Mouse (Mus musculus) embryonic facial prominence, embryonic 11.5 days (tissue): ENCODE measurements at regions not wholly inside any gene's neighbourhood (a gene's known extent, or its start where the extent isn't known, plus 50 kb on each side); places are given as distances from the start of the nearest gene placed in this dataset.

ENCODE experiments used
- ATAC-seq: fragments of 200-750 bp; cut with Nextera tagmentation; replicated peaks from 2 replicates; pipeline ENCODE4 v1.8.0; 2017; ENCODE audit warnings: low read depth; ENCODE audit not compliant: insufficient number of reproducible peaks, low FRiP score, low TSS enrichment
- DNase-seq: peaks from one replicate; pipeline ENCODE4 v3.0.0-alpha.2; 2015; ENCODE audit warnings: low spot score
- H3K27ac ChIP-seq: fragments of 300-500 bp; sonication (generic); replicated peaks from 2 replicates; pipeline ENCODE4 v1.5.1; 2014; ENCODE audit warnings: mild to moderate bottlenecking, low read depth, low read length, control low read depth
- H3K27me3 ChIP-seq: fragments of 300-500 bp; sonication (generic); 2 replicates; pipeline ENCODE4 v1.6.1; 2014; ENCODE audit warnings: mild to moderate bottlenecking, low read length, moderate library complexity, mixed read lengths; ENCODE audit not compliant: control insufficient read depth, insufficient read depth
- H3K36me3 ChIP-seq: fragments of 300-500 bp; sonication (generic); replicated peaks from 2 replicates; pipeline ENCODE4 v1.6.1; 2014; ENCODE audit warnings: low read depth, mild to moderate bottlenecking, low read length, moderate library complexity, mixed read lengths; ENCODE audit not compliant: control insufficient read depth, insufficient read depth
- H3K4me1 ChIP-seq: fragments of 300-500 bp; sonication (generic); 2 replicates; pipeline ENCODE4 v1.6.1; 2014; ENCODE audit warnings: low read length, mixed read lengths; ENCODE audit not compliant: control insufficient read depth, insufficient read depth
- H3K4me2 ChIP-seq: fragments of 300-500 bp; sonication (generic); 2 replicates; pipeline ENCODE4 v1.6.1; 2014; ENCODE audit warnings: low read depth, mild to moderate bottlenecking, control low read depth, low read length, moderate library complexity
- H3K4me3 ChIP-seq: fragments of 300-500 bp; sonication (generic); 2 replicates; pipeline ENCODE4 v1.5.1; 2014; ENCODE audit warnings: low read depth, low read length, control low read depth
- H3K9ac ChIP-seq: fragments of 300-500 bp; sonication (generic); replicated peaks from 2 replicates; pipeline ENCODE4 v1.6.1; 2014; ENCODE audit warnings: mild to moderate bottlenecking, control low read depth, low read length
- H3K9me3 ChIP-seq: fragments of 300-500 bp; sonication (generic); replicated peaks from 2 replicates; pipeline ENCODE4 v1.6.1; 2016; ENCODE audit warnings: mild to moderate bottlenecking, low read length, inconsistent platforms, mixed read lengths; ENCODE audit not compliant: control insufficient read depth
- WGBS: fragments of 180-500 bp; shearing (Covaris S2); extraction: QIAGEN DNeasy Blood & Tissue Kit; methylation state at CpG from one replicate; pipeline ENCODE4 v1.1.7; 2014; 5-methylcytosine and 5-hydroxymethylcytosine counted together

DNA sequence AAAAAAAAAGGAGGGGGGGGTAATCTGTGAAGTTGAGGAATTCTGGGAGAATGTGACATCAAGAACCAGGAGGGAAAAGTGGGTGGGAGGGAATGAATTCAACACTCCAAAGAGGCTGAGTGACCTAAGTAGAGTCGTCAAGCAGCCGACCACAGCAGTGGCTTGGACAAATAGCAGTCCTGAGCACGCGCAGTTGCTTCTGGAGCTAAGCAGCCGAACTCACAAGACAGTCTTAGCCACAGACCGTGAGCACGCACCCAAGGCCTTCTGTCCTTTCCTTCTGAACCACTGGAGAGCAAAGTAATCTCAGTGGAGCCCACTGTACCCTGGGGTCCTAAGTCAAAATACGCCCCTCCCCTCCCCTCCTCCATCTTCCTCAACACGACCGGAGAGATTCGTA lies 141.1 kb downstream of the Drd1 start:
- no peak overlapping the region for H3K4me2 ChIP-seq
- no peak overlapping the region for H3K27ac ChIP-seq
- no peaks in the 10 kb centered on the region for H3K9me3 ChIP-seq
- no peaks in the 10 kb centered on the region for H3K4me1 ChIP-seq
- H3K4me3 ChIP-seq: no peak overlapping the region
- H3K36me3 ChIP-seq: no peaks in the 10 kb centered on the region
- H3K27me3 ChIP-seq: no peaks in the 10 kb centered on the region
- no peak for DNase-seq
- H3K9ac ChIP-seq: no peak overlapping the region
- 86% methylated on average over 11 of the region's 11 CpGs for WGBS
- no peak for ATAC-seq

DNA sequence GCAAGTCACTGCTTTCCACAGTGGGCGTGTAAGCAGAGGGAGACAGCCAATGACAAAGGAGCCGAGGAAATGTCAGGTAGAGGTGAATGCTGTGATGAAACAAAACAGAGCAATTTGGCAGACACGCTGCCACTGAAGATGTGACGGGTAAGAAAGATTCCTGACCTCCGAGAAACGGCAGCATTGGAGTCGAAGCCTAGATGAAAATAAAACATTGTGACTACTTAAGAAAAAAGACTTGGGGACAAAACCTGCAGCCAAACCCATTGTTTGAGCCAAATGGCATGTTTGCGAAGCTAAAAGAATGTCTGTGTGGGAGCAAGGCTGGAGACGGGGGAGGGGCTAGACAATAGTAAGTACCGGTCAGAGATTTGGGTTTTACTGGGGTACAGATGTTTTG lies 142.0 kb downstream of the Drd1 start:
- H3K4me1 ChIP-seq: no peaks in the 10 kb centered on the region
- no peak overlapping the region for H3K27ac ChIP-seq
- ATAC-seq (no peak), DNase-seq (no peak)
- 76% methylated on average over 10 of the region's 10 CpGs for WGBS
- H3K9ac ChIP-seq: no peak overlapping the region
- H3K9me3 ChIP-seq: no peaks in the 10 kb centered on the region
- H3K27me3 ChIP-seq: no peaks in the 10 kb centered on the region
- H3K4me3 ChIP-seq: no peak overlapping the region
- H3K36me3 ChIP-seq: no peaks in the 10 kb centered on the region
- no peak overlapping the region for H3K4me2 ChIP-seq

DNA sequence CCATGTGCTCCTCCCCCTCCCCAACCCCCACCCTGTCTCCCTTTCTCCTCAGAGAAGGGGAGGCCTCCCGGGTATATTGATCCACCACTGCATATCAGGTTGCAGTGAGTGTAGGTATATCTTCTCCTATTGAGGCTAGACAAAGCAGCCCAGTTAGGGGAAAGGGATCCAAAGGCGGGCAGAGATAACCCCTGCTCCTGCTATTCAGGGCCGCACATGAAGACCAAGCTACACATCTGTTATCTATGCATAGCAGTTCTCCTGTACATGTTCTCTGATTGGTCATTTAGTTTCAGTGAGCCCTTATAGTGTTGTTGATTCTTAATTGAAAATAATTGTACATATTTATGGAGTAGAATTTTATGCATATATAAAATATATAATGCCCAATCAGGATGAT lies 143.7 kb downstream of the Drd1 start:
- no peaks in the 10 kb centered on the region for H3K4me1 ChIP-seq
- H3K27me3 ChIP-seq: no peaks in the 10 kb centered on the region
- ATAC-seq: no peak
- H3K4me3 ChIP-seq: no peak overlapping the region
- no peak overlapping the region for H3K9ac ChIP-seq
- H3K4me2 ChIP-seq: no peak overlapping the region
- WGBS: 60% methylated on average over 3 of the region's 3 CpGs
- no peak overlapping the region for H3K27ac ChIP-seq
- H3K36me3 ChIP-seq: no peaks in the 10 kb centered on the region
- no peaks in the 10 kb centered on the region for H3K9me3 ChIP-seq
- no peak for DNase-seq

DNA sequence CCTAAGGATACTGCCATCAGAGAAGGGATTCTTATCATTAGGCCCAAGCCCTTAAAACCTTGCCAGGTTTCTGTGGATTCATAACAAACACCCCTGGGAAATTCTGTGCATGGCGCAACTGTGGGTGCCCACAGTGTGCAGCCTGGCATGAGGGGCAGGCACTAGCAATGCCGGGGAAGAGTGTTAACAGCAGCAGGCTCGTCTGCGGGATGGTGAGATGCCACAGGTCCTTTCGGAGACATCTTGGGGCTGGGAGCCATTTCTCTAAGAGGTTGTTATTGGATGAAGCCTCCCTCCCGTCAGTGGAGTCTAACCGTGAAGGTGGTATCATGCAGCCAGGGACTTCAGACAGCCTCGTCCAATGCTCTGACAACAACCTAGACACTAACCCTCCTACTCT lies 144.2 kb downstream of the Drd1 start:
- H3K9ac ChIP-seq: no peak overlapping the region
- 80% methylated on average over 8 of the region's 8 CpGs for WGBS
- H3K4me1 ChIP-seq: no peaks in the 10 kb centered on the region
- no peak for ATAC-seq
- H3K9me3 ChIP-seq: no peaks in the 10 kb centered on the region
- H3K27me3 ChIP-seq: no peaks in the 10 kb centered on the region
- no peak overlapping the region for H3K27ac ChIP-seq
- no peaks in the 10 kb centered on the region for H3K36me3 ChIP-seq
- no peak overlapping the region for H3K4me3 ChIP-seq
- no peak for DNase-seq
- H3K4me2 ChIP-seq: no peak overlapping the region

DNA sequence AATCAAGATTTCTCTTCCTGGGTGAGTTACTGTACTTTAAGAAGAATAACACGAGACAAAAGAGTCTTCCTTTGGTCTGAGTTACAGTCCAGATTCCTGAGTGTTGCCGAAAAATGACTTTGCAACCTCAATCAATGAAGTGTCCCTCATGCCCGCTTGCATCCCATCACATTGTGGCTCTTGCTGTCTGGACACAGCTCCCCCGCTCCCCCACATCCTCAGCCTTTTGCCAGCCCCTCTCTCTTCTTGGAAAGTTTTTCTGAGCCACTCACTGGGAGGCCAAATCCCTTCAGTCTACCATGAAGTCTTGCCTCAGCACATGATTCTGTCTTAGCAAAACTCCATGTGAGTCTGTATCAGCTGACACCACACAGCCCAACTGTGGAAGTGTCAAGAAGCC lies 145.3 kb downstream of the Drd1 start:
- no peak for DNase-seq
- Histone ChIP-seq H3K9me3 (no peaks in the 10 kb centered on the region), H3K4me3 (no peak overlapping the region), H3K9ac (no peak overlapping the region), H3K36me3 (no peaks in the 10 kb centered on the region), H3K4me2 (no peak overlapping the region), H3K27ac (no peak overlapping the region), H3K27me3 (no peaks in the 10 kb centered on the region), H3K4me1 (no peaks in the 10 kb centered on the region)
- 90% methylated on average over 4 of the region's 4 CpGs for WGBS
- no peak for ATAC-seq

DNA sequence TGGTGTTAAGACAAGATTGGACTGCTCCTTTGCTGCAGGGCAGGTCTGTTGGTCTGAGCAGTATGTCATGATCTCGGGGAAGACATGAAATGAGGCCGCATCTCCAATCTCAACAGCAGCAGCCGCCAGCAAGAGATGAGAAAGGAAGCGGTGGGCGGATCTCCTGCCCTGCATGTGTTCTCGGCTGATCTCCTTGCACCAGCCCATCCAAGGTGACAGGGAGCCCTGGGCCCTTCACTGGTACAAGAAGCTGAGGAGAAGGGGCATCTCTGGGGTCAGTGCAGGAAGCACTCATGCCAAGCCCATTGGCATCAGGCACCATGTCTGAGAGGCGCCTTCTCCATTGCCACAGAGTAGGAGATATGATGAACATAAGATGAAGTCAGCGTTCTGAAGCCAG lies 151.0 kb downstream of the Drd1 start:
- 83% methylated on average over 8 of the region's 8 CpGs for WGBS
- Histone ChIP-seq H3K4me3 (no peak overlapping the region), H3K36me3 (no peaks in the 10 kb centered on the region), H3K4me2 (no peak overlapping the region), H3K9me3 (no peaks in the 10 kb centered on the region), H3K9ac (no peak overlapping the region), H3K4me1 (no peaks in the 10 kb centered on the region), H3K27ac (no peak overlapping the region), H3K27me3 (no peaks in the 10 kb centered on the region)
- DNase-seq (no peak), ATAC-seq (no peak)

DNA sequence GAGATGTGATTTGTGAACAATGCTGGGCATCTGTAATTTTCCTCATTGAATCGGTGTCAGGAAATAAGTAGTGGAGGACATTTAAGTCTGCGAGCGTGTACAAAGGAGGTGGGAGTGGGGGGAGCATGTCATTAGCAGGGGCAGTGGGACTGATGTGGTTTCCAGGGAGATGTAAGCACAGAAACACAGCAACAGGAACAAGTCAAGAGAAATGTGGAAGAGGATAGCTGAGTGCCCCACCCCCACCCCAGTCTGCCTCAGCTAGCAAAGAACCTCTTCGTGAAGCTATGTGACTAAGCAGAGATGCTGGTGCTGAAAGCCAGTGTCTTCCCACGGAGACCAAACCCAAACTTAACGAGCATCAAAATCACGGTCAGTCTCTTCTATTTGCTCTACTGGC lies 151.9 kb downstream of the Drd1 start:
- Histone ChIP-seq H3K4me3 (no peak overlapping the region), H3K9ac (no peak overlapping the region), H3K27ac (no peak overlapping the region), H3K4me1 (no peaks in the 10 kb centered on the region), H3K9me3 (no peaks in the 10 kb centered on the region), H3K36me3 (no peaks in the 10 kb centered on the region), H3K4me2 (no peak overlapping the region), H3K27me3 (no peaks in the 10 kb centered on the region)
- DNase-seq (no peak), ATAC-seq (no peak)
- WGBS: 63% methylated on average over 7 of the region's 7 CpGs

DNA sequence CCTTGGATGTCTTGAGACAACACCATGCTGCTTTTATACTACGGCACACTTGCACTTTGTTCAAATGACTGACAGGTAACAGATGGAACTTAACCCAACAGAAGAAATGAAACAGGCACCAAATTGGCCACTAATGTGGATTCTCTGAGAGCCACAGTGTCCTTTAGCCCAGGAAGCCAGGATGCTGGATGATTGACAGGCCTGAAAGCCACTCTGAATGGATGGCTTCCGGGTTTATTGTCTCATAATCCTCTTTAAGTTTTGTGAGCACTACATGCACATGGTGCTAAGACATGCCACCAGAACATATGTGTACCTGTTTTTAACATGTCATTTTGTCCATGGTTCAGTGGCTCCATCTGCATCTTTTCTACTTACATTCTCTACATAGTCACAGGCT lies 152.7 kb downstream of the Drd1 start:
- WGBS: 91% methylated on average over 2 of the region's 2 CpGs
- Histone ChIP-seq H3K27ac (no peak overlapping the region), H3K4me2 (no peak overlapping the region), H3K4me1 (no peaks in the 10 kb centered on the region), H3K9me3 (no peaks in the 10 kb centered on the region), H3K36me3 (no peaks in the 10 kb centered on the region), H3K9ac (no peak overlapping the region), H3K4me3 (no peak overlapping the region), H3K27me3 (no peaks in the 10 kb centered on the region)
- no peak for DNase-seq
- ATAC-seq: no peak
